Mouse (Mus musculus) limb, embryonic 11.5 days (tissue): ENCODE results near the gene B020031M17Rik. TPM values are rescaled to one million over a fixed set of nuclear protein-coding genes. Genes with fewer than 3 reads are reported as not detected.
"Not testable (repeated sequence)": the region's sequence is repeated elsewhere in the genome, so short reads cannot be mapped to it uniquely, and the experiment has no call there.

Experiments
- ATAC-seq: fragments of 200-750 bp; cut with Nextera tagmentation; 2 replicates; pipeline ENCODE4 v1.8.0; 2017; ENCODE audit warnings: low read depth; ENCODE audit not compliant: insufficient number of reproducible peaks, low FRiP score, low TSS enrichment
- DNase-seq: peaks from one replicate; pipeline ENCODE4 v3.0.0-alpha.2; 2015; ENCODE audit warnings: low spot score
- H3K27ac ChIP-seq: fragments of 300-500 bp; sonication (generic); replicated peaks from 2 replicates; pipeline ENCODE4 v1.5.1; 2014; ENCODE audit warnings: low read depth, mild to moderate bottlenecking, low read length
- H3K27me3 ChIP-seq: fragments of 300-500 bp; sonication (generic); 2 replicates; pipeline ENCODE4 v1.6.1; 2014; ENCODE audit warnings: mild to moderate bottlenecking, low read length, mixed read lengths; ENCODE audit not compliant: control insufficient read depth, insufficient read depth
- H3K36me3 ChIP-seq: fragments of 300-500 bp; sonication (generic); 2 replicates; pipeline ENCODE4 v1.6.1; 2014; ENCODE audit warnings: mild to moderate bottlenecking, low read length, moderate library complexity, mixed read lengths; ENCODE audit not compliant: control insufficient read depth, insufficient read depth
- H3K4me1 ChIP-seq: fragments of 300-500 bp; sonication (generic); 2 replicates; pipeline ENCODE4 v1.6.1; 2014; ENCODE audit warnings: low read length, mixed read lengths; ENCODE audit not compliant: control insufficient read depth, insufficient read depth
- H3K4me2 ChIP-seq: fragments of 300-500 bp; sonication (generic); 2 replicates; pipeline ENCODE4 v1.6.1; 2014; ENCODE audit warnings: low read depth, mild to moderate bottlenecking, moderate library complexity; ENCODE audit not compliant: severe bottlenecking
- H3K4me3 ChIP-seq: fragments of 300-500 bp; sonication (generic); 2 replicates; pipeline ENCODE4 v1.5.1; 2014; ENCODE audit warnings: low read depth, low read length
- H3K9ac ChIP-seq: fragments of 300-500 bp; sonication (generic); 2 replicates; pipeline ENCODE4 v1.6.1; 2014; ENCODE audit warnings: mild to moderate bottlenecking, low read length
- H3K9me3 ChIP-seq: fragments of 300-500 bp; sonication (generic); 2 replicates; pipeline ENCODE4 v1.6.1; 2016; ENCODE audit warnings: low read length; ENCODE audit not compliant: control insufficient read depth
- WGBS: fragments of 180-500 bp; shearing (Covaris S2); extraction: QIAGEN DNeasy Blood & Tissue Kit; methylation state at CpG from one replicate; pipeline ENCODE4 v1.1.7; 2014; 5-methylcytosine and 5-hydroxymethylcytosine counted together
- polyA plus RNA-seq: library from polyadenylated mRNA; unstranded; fragments of >200 nt; fragmentation: Nextera tagmentation; extraction: Ambion mirVana; gene quantifications from 2 replicates; pipeline ENCODE4 v1.2.1, GENCODE M21; 2014

The B020031M17Rik gene
- not detected in 2 replicates for polyA plus RNA-seq

DNA sequence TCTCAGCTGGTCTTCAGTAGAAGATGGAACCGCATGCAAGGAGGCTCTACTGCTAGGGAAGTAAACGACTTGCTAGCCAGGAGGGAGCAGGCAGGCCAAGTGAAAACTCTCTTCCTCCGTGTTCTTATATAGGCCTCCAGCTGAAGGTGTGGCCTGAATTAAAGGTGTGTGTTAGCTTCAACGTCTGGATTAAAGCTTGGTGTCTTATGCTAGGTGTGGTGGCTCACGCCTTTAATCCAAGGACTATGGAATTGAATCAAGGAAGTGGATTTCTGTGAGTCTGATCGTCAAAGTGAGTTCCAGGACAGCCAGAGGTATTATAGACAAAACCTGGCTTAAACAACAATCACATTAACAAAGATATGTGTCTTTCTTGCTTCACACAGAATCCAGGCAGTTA, at the start of gene B020031M17Rik:
Gene B020031M17Rik, minus strand, starts transcription at position 101 of the 400 bp plus-strand sequence.
- not testable (repeated sequence) for H3K9me3 ChIP-seq, H3K4me2 ChIP-seq

DNA sequence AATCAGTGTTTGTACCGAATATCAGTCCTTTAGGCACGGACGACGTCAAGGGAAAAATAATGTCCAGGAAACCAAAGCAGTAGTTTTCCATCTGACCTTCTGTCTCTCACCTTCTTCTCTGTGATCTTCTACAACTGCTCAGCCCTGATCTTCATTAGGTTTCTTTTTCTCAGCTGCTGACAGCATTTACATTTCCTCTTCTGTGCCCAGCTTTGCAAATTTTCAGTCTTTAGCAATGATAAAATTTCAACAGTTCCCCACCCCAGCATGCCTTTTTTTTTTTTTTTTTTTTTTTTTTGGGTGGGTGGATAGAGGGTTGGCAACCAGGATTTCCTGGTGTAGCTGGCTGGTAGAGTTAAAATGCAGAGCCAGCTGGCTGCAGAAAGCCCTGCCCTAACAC, 48.6 kb upstream of the B020031M17Rik start:
- DNase-seq, H3K9ac ChIP-seq: not testable (repeated sequence)
- WGBS, result no CpG with 5 or more reads among the region's 4 CpGs

More for the DNA sequence above, at the start of gene B020031M17Rik:
- H3K4me3 ChIP-seq, DNase-seq, H3K4me1 ChIP-seq, ATAC-seq, H3K27me3 ChIP-seq, H3K36me3 ChIP-seq, H3K27ac ChIP-seq, H3K9ac ChIP-seq: not testable (repeated sequence)
- 78% methylated on average over 3 of the region's 6 CpGs for WGBS

DNA sequence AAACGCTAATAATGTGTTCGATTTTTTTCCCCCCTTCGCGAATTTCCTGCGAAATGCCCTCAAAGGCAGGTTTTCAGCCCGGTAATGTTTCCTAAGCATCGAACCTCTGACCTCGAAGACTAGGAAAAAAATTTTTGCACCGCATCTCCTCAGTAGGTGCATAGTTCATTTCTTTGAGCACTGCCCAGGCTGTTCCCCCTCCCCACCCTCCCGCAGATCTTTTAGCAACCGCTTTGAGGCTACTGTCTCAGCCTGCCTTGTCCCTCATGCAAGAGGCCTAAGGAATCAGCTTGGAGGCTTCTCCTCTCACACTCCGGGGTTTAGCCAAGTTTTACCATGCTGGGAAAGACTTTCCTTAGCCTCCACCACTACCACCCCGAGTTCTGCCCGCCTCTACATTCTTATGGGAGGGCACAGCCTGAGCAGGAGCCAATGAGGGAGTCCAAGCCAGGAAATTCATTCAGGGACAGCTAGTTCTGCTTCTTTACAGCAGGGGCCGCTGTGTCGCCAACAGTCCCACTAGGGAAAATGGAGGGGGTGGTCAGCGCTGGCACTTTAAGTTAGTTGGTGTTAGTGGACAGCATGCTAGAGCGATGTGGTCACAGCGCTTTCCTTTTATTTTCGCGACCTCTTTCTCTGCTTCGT, 48.0 kb upstream of the B020031M17Rik start:
- not testable (repeated sequence) for H3K9ac ChIP-seq, DNase-seq, H3K4me1 ChIP-seq, H3K36me3 ChIP-seq, H3K27me3 ChIP-seq, H3K4me3 ChIP-seq, H3K9me3 ChIP-seq, H3K4me2 ChIP-seq, H3K27ac ChIP-seq
- no CpG with 5 or more reads among the region's 22 CpGs for WGBS
- peak; percentile 92 for ATAC-seq

More for the DNA sequence above, 48.6 kb upstream of the B020031M17Rik start:
- not testable (repeated sequence) for H3K4me3 ChIP-seq, H3K27ac ChIP-seq, H3K4me2 ChIP-seq, H3K36me3 ChIP-seq, H3K9me3 ChIP-seq, H3K4me1 ChIP-seq, ATAC-seq, H3K27me3 ChIP-seq

DNA sequence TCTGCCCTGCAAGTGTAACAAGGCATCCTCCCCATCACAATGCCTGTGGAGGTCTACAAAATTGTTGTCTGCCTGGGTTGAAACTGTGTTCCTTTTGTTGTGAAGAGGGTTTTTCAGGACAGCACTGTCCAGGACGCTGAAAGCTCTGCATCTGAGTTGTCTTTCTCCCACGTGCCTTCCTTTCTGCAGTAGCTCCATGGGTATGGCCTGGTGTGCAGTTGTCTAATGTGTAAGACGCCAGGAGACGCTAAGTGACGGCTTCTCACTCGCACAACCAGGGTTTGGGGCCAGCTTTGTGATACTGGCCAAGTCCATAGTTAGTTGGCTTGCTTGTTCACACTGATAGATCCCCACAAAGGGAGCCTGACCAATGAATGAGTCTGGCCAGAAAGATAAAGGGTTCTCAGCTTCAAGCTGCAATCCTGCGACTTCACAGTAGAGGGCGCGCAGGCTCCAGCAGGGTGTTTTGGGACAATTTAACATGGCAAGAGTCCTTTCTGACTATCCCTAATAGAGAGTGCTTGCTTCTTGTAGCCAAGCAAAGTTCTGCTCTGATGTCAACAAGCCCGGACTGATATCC, 41.4 kb upstream of the B020031M17Rik start:
- no CpG with 5 or more reads among the region's 10 CpGs for WGBS
- H3K36me3 ChIP-seq, H3K4me1 ChIP-seq, H3K27ac ChIP-seq, H3K4me2 ChIP-seq, H3K9ac ChIP-seq, H3K27me3 ChIP-seq, DNase-seq, H3K4me3 ChIP-seq, ATAC-seq, H3K9me3 ChIP-seq: not testable (repeated sequence)

GRCm38 (mm10) chr13:119991264-119991663, 40.7 kb upstream of the B020031M17Rik start:
- not testable (repeated sequence) for H3K4me2 ChIP-seq, H3K4me3 ChIP-seq, H3K4me1 ChIP-seq, H3K9me3 ChIP-seq, H3K27ac ChIP-seq, H3K27me3 ChIP-seq, DNase-seq, H3K36me3 ChIP-seq, ATAC-seq, H3K9ac ChIP-seq
- WGBS, result no CpG with 5 or more reads among the region's 13 CpGs

- H3K4me3 ChIP-seq, H3K4me1 ChIP-seq, H3K27ac ChIP-seq, H3K4me2 ChIP-seq, DNase-seq, H3K9me3 ChIP-seq, H3K36me3 ChIP-seq, ATAC-seq, H3K9ac ChIP-seq, H3K27me3 ChIP-seq: not testable (repeated sequence)
- WGBS, result no CpG with 5 or more reads among the region's 13 CpGs
Measured at GRCm38 (mm10) chr13:119969163-119969562, 18.6 kb upstream of the B020031M17Rik start.

- WGBS, result no CpG with 5 or more reads among the region's 14 CpGs
- H3K4me3 ChIP-seq, H3K4me1 ChIP-seq, H3K9me3 ChIP-seq, ATAC-seq, H3K9ac ChIP-seq, H3K36me3 ChIP-seq, DNase-seq, H3K4me2 ChIP-seq, H3K27me3 ChIP-seq, H3K27ac ChIP-seq: not testable (repeated sequence)
Measured at GRCm38 (mm10) chr13:119968193-119968592, 17.6 kb upstream of the B020031M17Rik start.

DNA sequence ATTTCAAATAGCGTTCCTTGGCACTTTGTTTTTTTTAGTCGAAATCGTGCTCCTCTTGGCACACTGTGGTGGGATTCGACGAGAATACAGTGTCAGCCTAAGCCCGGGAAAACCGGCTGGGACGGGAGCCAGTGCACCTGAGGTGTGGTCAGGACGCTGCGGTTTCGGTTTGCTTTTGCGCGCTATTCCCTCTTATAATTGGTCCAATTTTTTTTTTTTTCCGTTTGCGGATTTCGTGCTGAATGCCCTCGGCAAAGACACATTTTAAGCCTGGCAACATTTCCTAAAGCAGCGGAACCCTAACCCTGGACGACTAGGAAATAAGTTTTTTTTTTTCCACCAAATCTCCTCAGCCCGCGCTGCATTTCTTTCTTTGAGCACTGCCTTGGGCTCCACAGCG, 15.4 kb upstream of the B020031M17Rik start:
- not testable (repeated sequence) for H3K27ac ChIP-seq, H3K4me1 ChIP-seq, H3K4me2 ChIP-seq, H3K9me3 ChIP-seq, H3K27me3 ChIP-seq, H3K36me3 ChIP-seq, H3K4me3 ChIP-seq, H3K9ac ChIP-seq
- peak; percentile 69; the same call in 1 of the 2 replicates for ATAC-seq
- 0% methylated on average over 21 of the region's 22 CpGs for WGBS
- DNase-seq, result peak; percentile 28
